Mouse (Mus musculus) CH12.LX (cell line): ENCODE measurements at regions not wholly inside any gene's neighbourhood (a gene's known extent, or its start where the extent isn't known, plus 50 kb on each side); places are given as distances from the start of the nearest gene placed in this dataset.

ENCODE experiments used
- CHD2 ChIP-seq: IDR thresholded peaks from 2 replicates; pipeline ENCODE4 v1.6.1; 2011; ENCODE audit warnings: low read length, improper control_type of control experiment
- CTCF ChIP-seq, 2 experiments: IDR thresholded peaks in 1 of 2; conservative IDR thresholded peaks in 1 of 2; 2 replicates each; pipeline ENCODE4 v1.5.1; 2011 to 2012; ENCODE audit warnings: low read depth in 2 of 2, low read length in 2 of 2, improper control_type of control experiment in 1 of 2, inconsistent platforms in 1 of 2, mild to moderate bottlenecking in 1 of 2, moderate library complexity in 1 of 2
- ELF1 ChIP-seq: IDR thresholded peaks from 2 replicates; pipeline ENCODE4 v1.6.1; 2014; ENCODE audit warnings: low read depth, mild to moderate bottlenecking, inconsistent platforms, low read length, improper control_type of control experiment
- EP300 ChIP-seq: IDR thresholded peaks from 2 replicates; pipeline ENCODE4 v1.6.1; 2011; ENCODE audit warnings: low read length, improper control_type of control experiment
- ETS1 ChIP-seq: conservative IDR thresholded peaks from 2 replicates; pipeline ENCODE4 v1.6.1; 2012; ENCODE audit warnings: low read depth, mild to moderate bottlenecking, inconsistent platforms, low read length, improper control_type of control experiment, moderate library complexity
- GABPA ChIP-seq: IDR thresholded peaks from 2 replicates; pipeline ENCODE4 v1.6.1; 2012; ENCODE audit warnings: low read depth, low read length, improper control_type of control experiment, inconsistent platforms; ENCODE audit not compliant: insufficient replicate concordance
- HCFC1 ChIP-seq: IDR thresholded peaks from 2 replicates; pipeline ENCODE4 v1.6.1; 2012; ENCODE audit warnings: low read depth, mild to moderate bottlenecking, inconsistent platforms, low read length, improper control_type of control experiment
- JUN ChIP-seq: IDR thresholded peaks from 2 replicates; pipeline ENCODE4 v1.6.1; 2011; ENCODE audit warnings: low read depth, mild to moderate bottlenecking, low read length, improper control_type of control experiment, moderate library complexity; ENCODE audit not compliant: insufficient read depth
- KAT2A ChIP-seq: IDR thresholded peaks from 2 replicates; pipeline ENCODE4 v1.6.1; 2012; ENCODE audit warnings: low read length, improper control_type of control experiment, inconsistent platforms; ENCODE audit not compliant: insufficient replicate concordance
- MAFK ChIP-seq: IDR thresholded peaks from 2 replicates; pipeline ENCODE4 v1.6.1; 2011; ENCODE audit warnings: low read length, improper control_type of control experiment; ENCODE audit not compliant: insufficient replicate concordance
- MEF2A ChIP-seq: IDR thresholded peaks from 2 replicates; pipeline ENCODE4 v1.6.1; 2014; ENCODE audit warnings: low read depth, mild to moderate bottlenecking, inconsistent platforms, low read length, improper control_type of control experiment, borderline replicate concordance
- MXI1 ChIP-seq: IDR thresholded peaks from 2 replicates; pipeline ENCODE4 v1.6.1; 2011; ENCODE audit warnings: mild to moderate bottlenecking, low read depth, low read length, improper control_type of control experiment
- ZNF384 ChIP-seq: IDR thresholded peaks from 2 replicates; pipeline ENCODE4 v1.6.1; 2012; ENCODE audit warnings: low read depth, low read length, improper control_type of control experiment, inconsistent platforms

DNA sequence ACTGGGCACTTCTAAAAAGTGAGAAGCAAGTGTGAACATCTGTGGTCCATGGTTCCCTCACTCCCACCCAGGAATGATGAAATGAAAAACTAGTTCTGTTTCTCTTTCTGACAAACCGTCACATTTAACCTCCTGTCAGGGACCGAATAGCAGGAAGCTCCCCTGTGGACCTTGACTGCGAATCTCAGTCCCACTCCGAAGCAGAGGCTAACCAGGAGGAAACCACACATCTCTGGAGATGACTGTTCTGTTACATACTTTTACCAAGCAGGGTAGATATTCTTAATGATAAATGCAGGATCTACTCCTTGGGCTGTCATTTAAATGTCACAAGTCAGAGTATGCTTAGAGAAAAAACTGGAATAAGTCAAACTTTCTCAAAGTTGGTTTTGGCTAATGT is 181.2 kb downstream of the Ackr3 start:
- TF ChIP-seq GABPA (no peak), CTCF (conservative IDR thresholded peaks at IDR 0.05 in 1 of 2, IDR thresholded peaks at IDR 0.05 in 1 of 2; ENCODE audit: low read depth in 2 of 2, low read length in 2 of 2) (no peak), ETS1 (no peak), MXI1 (no peak), CHD2 (no peak), JUN (no peak), KAT2A (no peak), HCFC1 (no peak), MAFK (no peak), MEF2A (no peak), EP300 (peak; percentile 46; the same call in 1 of the 2 replicates), ELF1 (no peak), ZNF384 (no peak)
